Mouse (Mus musculus) liver, postnatal 0 days (tissue): ENCODE measurements at regions not wholly inside any gene's neighbourhood (a gene's known extent, or its start where the extent isn't known, plus 50 kb on each side); places are given as distances from the start of the nearest gene placed in this dataset.
A peak's percentile ranks its signal among the peaks of the same experiment; 100 is the strongest.

Source experiments
- CTCF ChIP-seq: sonication (generic); IDR thresholded peaks from 2 replicates; pipeline ENCODE4 v1.5.1; 2016; ENCODE audit warnings: antibody characterized with exemption, low read depth
- EP300 ChIP-seq: IDR thresholded peaks from 2 replicates; pipeline ENCODE4 v1.6.1; 2016; ENCODE audit warnings: antibody characterized with exemption, low read depth, mild to moderate bottlenecking

DNA sequence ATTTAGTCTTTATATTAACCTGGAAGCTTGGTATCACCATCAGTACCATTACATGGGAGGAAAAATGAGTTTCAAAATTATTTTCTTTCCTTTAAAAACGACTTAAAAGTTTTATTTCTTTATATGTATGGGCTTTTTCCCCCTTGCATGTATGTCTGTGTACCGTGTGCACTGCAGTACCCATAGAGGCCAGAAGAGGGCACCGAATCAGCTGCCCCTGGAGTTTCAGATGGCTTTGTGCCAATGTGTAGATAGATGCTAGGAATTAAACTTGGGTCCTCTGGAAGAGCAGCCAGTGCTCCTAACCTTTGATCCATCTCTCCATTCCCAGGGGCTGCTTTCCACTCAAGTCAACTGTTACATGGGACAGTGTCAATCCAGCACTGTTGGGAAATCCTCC lies 79.9 kb upstream of the Zfp64 start:
- TF ChIP-seq CTCF (peak; percentile 67), EP300 (no peak)
